Mouse (Mus musculus): Measurements from ENCODE around the gene Spry1.

The Spry1 gene

DNA sequence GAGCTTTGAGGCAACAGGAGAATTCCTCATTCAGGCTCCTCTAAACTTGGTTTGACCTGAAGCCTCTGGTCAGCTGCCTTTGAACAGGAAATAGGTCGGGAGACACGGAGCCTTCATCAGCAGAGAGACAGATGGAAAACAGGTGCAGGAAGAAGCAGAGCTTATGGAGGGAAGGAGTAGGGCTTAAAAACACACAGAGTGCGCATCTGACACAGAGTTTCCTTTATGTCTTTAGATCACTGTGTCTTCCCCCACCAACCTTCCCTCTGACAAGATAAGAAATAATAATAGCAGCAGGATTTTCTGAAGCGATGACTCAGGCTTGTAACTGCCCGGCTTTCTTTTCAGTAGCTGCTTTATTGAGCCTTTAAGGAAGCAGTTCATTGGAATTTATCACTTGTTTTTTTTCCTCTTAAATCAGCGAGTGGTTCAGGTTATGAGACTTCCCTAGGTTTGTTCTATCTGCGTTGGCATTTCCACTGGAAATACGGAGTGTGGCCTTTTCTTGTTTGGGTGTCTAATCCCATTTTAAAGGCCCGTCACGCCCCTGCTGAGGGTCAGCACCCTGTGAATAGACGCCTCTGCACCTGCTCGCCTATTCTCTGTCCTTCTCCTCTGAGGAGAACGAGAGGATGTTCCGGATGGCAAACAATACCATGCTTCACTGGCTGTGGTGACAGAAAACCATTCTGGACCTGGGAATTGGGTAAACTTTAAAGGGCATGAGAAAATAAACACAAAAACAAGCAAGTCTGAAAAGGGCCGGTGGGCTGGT is 32.7 kb downstream of the Spry1 start:
- no peak for DNase-seq (ENCODE audit: low read depth)

DNA sequence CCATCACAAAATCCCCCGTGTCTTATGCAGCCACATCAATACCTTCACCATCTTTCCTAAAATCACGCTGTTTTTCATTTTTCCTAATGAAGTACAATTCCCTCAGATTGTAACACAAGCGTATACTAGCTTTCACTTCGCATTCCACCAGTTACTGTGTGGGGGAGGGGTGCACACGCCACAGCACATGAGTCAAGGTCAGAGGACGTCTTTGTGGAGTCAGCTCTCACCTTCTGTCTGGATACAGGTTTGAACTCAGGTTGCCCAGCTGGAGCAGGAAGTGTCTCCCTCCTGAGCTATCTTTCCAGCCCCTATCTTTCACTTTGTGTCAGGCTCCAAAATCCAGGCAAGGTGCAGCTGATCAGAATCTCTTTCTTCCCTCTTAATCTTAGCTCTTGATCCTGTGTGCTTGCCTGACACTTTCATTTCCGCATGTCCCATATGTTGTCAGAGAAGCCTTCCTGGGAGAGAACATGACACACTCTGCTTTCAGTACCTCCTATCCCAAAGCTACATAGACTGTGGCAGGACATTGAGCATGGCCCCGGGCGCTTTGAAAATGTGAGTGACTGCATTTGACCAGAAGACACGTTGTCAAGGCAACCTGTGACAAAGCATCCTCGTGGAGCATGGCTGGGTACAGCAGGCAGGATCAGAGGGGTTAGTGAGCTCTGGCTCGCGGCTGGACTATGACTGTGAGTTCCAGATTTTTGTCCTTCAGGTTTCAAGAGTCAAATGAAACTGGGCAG is 33.9 kb downstream of the Spry1 start:
- no peak for DNase-seq (ENCODE audit: low read depth)

DNA sequence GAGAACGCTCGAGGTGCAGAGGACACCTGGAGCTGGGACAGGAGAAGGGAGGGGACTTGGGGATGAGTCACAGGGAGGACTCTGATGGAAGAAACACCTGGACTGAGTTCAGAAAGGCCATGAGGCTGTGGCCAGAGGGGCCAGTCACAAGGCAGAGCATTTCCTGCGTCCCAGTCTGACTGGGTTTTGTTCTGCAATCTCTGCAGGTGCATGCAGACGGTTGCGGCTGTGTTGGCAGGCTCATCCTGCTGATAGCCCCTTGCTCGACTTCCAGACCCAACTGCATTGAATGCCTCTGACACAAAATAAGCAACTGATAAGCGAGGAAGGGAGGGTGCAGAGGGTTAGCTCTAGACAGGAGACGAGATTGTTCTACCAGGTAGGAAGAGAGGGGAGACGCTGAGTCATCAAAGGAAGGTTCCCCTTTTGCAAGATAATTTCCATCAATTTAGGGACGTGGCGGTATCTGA is 35.3 kb downstream of the Spry1 start:
- no peak for DNase-seq (ENCODE audit: low read depth)

DNA sequence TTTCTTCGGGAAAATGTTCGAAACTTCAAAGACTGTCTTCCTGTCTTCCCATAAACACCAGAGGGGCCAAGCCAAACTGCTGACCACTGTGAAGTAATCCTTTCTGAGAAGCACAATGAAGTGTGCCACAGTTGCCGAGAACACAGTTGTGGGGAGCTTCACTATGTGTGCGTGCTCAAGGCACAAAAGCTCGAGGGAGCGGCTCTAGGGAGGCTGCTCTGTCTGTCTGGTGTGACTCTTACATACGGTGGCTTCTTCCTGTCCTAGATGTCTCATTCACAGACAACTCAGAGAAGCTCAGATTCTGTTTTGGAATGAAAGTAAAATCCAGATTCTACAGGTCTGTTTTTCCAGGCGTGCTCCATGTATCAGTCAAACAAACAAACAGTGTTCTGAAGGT is 36.5 kb downstream of the Spry1 start:
- no peak for DNase-seq (ENCODE audit: low read depth)

DNA sequence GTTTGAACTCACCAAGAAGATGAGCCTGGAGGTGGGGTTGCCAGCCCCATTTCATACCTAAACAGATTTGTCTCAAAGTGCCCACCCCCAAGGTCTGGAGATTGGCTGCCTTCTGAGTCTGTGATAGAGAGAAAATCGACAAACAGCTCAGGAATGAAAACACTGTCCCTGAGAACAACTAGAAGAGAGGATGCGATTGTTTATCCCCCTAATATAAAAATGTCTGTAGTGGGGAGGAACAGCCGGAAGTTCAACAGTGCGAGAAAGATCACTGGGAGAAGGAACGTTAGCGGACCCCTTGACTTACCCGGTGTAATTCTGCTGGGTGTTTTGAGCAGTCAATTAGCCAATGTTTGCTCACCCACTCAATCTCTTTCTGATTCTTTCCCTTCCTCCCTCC is 46.5 kb downstream of the Spry1 start:
- DNase-seq (ENCODE audit: low read depth), result no peak

DNA sequence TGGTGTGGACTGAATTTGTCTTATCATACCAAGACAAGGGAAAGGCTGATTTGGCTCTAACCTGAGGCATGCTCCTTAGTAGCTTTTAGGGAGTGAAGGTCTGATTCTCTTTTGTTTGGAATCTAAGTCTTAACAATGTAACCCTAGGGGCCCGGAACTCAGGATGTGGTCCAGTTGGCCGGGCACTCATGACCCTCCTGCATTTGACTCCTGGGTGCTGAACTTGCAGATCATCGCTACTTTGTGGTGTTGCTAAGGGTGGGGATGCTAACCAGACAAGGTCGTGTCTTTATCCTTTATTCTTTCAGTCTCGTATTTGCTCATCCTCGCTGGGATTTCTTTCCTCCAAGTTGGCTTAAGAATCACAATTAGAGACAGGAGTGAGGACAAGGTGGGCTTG is 47.0 kb downstream of the Spry1 start:
- no peak for DNase-seq (ENCODE audit: low read depth)

DNA sequence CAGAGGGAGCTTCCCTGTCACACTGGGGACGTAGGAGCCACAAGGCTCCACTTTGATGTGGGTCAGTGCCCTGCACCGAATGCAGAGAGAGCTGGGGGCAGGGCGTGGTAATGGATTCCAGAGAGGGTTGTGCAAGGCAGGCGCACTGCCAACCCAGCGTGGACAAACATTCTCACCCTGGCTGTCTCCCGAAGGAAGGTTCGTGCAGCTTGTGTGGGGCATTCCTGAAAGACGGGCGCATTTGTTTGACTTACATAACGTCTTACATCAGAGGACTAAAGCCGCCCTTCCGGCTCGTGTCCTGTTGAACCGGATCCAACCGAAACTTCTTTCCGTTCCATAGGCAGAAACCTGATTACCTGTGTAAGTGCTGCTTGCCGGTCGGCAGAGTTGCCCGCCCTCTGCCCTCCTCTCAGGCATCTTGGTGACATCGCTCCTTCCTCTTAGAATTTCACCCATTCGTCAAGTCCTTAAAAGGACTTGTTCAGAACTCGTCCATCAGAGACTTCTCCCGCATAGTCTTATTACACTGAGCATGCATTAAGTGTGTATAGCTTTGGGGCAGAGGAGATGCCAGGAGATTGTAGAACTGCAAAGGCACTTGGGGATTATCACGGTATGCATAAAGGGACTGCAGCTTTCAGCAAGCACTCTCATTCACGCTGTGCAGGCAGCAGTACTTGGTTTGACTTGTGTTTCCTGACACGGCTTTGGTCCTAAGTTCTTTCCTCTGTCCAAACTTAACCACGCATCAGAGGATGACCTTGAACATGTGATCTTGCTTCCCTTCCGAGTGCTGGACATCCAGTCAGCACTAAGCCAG is 47.6 kb downstream of the Spry1 start:
- DNase-seq (ENCODE audit: low read depth), result no peak

DNA sequence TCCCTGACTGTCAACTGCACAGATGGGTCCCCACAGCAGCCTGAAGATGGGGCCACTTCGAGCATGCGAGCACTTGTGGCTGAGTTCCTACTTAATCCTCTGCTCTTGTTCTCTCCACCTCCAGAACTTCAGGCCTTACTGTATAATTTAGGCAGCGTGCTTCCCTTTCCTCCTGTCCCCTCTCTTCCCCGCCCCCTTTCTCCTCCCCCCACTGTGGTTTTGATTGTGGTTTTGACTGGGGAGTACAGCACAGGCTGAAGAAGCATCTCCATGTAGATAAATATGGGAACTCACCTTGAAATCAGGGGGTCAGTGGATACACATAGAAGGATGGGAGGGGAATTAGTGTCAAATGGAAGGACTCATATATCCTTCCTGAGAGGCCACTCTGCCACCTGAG is 53.2 kb downstream of the Spry1 start:
- DNase-seq (ENCODE audit: low read depth), result no peak

DNA sequence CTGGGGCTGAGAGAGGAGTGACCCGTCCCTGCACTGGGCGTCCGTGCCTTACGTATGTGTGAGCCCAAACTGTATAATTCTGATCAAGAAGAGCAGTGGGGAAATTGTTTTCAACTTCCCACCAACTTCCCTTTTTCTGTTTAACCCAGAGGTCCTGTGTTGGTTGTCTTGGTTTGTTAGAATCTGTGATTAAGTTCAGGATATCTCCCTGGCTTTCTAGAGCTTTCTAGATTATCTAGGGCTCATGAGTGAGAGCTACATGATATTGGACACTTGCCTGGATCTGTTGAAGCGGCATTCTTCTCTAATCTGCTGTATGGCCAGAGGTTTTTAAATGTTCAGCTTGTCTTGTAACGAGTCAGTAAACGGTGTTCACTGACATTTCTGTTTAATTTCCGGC is 53.8 kb downstream of the Spry1 start:
- no peak for DNase-seq (ENCODE audit: low read depth)

Data from c-Kit-positive CD71-positive TER-119-negative erythroid progenitor cells, embryonic 14.5 days (primary cell).